Mouse (Mus musculus) cortical plate, adult 2 months (tissue): Measurements from ENCODE around the gene Olfr874. TPM values are rescaled to one million over a fixed set of nuclear protein-coding genes. Genes with fewer than 3 reads are reported as not detected.

Experiments
- H3K27ac ChIP-seq: fragments of 200-500 bp; 2 replicates; pipeline ENCODE4 v1.5.1; 2012; ENCODE audit warnings: low read length, control low read depth, inconsistent platforms; ENCODE audit not compliant: insufficient read depth
- H3K4me1 ChIP-seq: fragments of 200-500 bp; 2 replicates; pipeline ENCODE4 v1.6.1; 2011; ENCODE audit warnings: low read length; ENCODE audit not compliant: control insufficient read depth, insufficient read depth
- H3K4me3 ChIP-seq: fragments of 200-500 bp; 2 replicates; pipeline ENCODE4 v1.5.1; 2011; ENCODE audit warnings: mild to moderate bottlenecking, low read length, control low read depth; ENCODE audit not compliant: insufficient read depth
- CTCF ChIP-seq: fragments of 200-500 bp; IDR thresholded peaks from 2 replicates; pipeline ENCODE4 v1.5.1; 2011; ENCODE audit warnings: mild to moderate bottlenecking, control low read depth, low read length; ENCODE audit not compliant: insufficient read depth; ENCODE audit errors: extremely low read depth
- POLR2A ChIP-seq: fragments of 200-500 bp; IDR thresholded peaks from 2 replicates; pipeline ENCODE4 v1.6.1; 2011; ENCODE audit warnings: mild to moderate bottlenecking, low read length, control low read depth; ENCODE audit not compliant: insufficient read depth; ENCODE audit errors: extremely low read depth
- polyA plus RNA-seq: library from polyadenylated mRNA; depleted of rRNA; stranded (reverse); fragments of >200 nt; gene quantifications from 2 replicates; pipeline ENCODE4 v1.2.3, GENCODE M21; 2012; rRNA removed

Gene Olfr874
- polyA plus RNA-seq, 1 experiment: not detected

DNA sequence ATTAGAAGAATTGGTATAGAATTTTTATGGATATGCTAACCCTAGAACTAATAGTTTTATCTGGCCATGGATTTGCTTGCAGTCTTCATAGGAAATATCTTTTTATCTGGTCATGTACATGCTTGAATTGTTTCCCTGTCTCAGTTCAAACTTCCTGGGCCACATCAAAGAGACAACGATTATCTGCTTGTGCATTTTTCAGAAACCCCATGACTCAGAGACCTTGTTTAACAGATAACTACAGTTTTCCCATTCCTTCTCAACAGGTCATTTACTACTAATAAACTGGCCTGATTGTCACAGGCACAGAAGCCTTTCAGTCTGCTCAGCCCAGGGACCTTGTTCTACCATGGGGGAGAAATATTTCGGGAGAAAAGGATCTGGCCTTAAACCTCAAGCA is 41.5 kb downstream of the Olfr874 start:
- Histone ChIP-seq H3K4me3 (no peak overlapping the region), H3K4me1 (0 out of 2 replicates have a peak, but pooled peaks cover 2% of the 10 kb centered on the region), H3K27ac (no peak overlapping the region)
- TF ChIP-seq CTCF (no peak), POLR2A (no peak)

Other genes with a start within 250 kb of the Olfr874 start
- gene Esam, start 217.0 kb upstream of the Olfr874 start, polyA plus RNA-seq: 35.1 and 36.6 TPM in 2 replicates
- 6.6 and 7.6 TPM in 2 replicates for gene Vsig2, start 205.9 kb upstream of the Olfr874 start, polyA plus RNA-seq
- gene Nrgn, start 192.2 kb upstream of the Olfr874 start, polyA plus RNA-seq: 2,488 and 2,563 TPM in 2 replicates
- gene Siae, start 189.4 kb upstream of the Olfr874 start, polyA plus RNA-seq: 22.2 and 24.2 TPM in 2 replicates
- 4.8 and 5.0 TPM in 2 replicates for gene Spa17, start 131.4 kb upstream of the Olfr874 start, polyA plus RNA-seq
- gene Tbrg1, start 87.8 kb upstream of the Olfr874 start, polyA plus RNA-seq: 48.0 TPM in 2 replicates
- not detected in 2 replicates for gene Panx3, start 75.9 kb upstream of the Olfr874 start, polyA plus RNA-seq
- not detected in 2 replicates for gene Olfr160, start 28.9 kb upstream of the Olfr874 start, polyA plus RNA-seq
- gene Olfr875, start 26.8 kb downstream of the Olfr874 start, polyA plus RNA-seq: not detected in 2 replicates
- gene Olfr876, start 57.9 kb downstream of the Olfr874 start, polyA plus RNA-seq: not detected in 2 replicates
- gene Olfr877, start 109.2 kb downstream of the Olfr874 start, polyA plus RNA-seq: 0.11 and 0.31 TPM in 2 replicates
- gene Olfr145, start 151.6 kb downstream of the Olfr874 start, polyA plus RNA-seq: 0.02 TPM in 1 of 2 replicates, not detected in the other
- gene Olfr878, start 172.7 kb downstream of the Olfr874 start, polyA plus RNA-seq: 0.23 and 0.26 TPM in 2 replicates
- gene Olfr881, start 246.7 kb downstream of the Olfr874 start, polyA plus RNA-seq: 0.08 TPM in 1 of 2 replicates, not detected in the other